Mouse (Mus musculus) embryo, embryonic 11.5 days (tissue): ENCODE measurements at regions not wholly inside any gene's neighbourhood (a gene's known extent, or its start where the extent isn't known, plus 50 kb on each side); places are given as distances from the start of the nearest gene placed in this dataset.

Experiments
- DNase-seq: peaks from one replicate; pipeline ENCODE4 v3.0.0-alpha.2; 2012; ENCODE audit warnings: low read depth, low spot score

DNA sequence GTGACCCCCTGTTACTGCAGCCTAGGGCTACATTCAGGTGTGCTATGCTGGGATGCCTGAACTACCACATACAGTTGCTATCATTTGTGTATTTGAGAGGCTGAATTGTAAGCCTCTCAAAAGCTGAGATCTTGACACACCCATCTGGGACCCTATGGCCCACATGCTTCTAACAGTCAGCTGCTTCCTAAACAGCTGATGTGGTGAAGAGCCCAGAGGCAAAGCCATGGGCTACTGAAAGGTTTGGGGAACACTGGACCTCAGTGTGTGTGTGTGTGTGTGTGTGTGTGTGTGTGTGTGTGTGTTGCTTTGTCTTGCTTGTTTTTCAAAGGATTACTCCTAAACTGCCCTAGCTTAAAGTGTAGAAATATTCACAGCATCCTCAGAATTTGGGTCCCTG is 75.0 kb downstream of the Lbh start:
- no peak for DNase-seq

- DNase-seq = no peak
Measured at GRCm38 (mm10) chr17:72993626-72994025, 75.5 kb downstream of the Lbh start.

- DNase-seq = no peak
Measured at GRCm38 (mm10) chr17:72996539-72996938, 78.4 kb downstream of the Lbh start.

GRCm38 (mm10) chr17:72997301-72997921 is 79.3 kb downstream of the Lbh start:
- DNase-seq = no peak

GRCm38 (mm10) chr17:73005100-73005499 is 87.0 kb downstream of the Lbh start:
- no peak for DNase-seq

DNA sequence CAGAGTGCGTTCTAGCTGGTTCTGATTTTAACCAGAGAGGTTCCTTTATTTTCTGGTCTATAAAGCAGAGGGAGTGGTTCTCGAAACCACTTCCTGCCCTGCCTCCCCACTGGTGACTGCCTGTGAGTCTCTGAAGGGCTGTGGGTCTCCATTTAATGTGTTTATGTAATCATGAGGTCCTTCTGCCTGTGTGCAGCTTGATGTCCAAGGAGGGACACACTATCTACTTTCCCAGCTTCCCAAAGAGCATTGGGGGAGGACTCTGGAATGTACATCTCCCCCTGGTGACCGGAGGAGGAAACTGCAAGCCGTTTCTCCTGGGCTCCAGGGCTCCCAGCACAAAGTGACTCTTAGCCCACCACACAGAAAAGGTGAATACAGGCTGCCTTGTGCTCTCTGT is 90.8 kb downstream of the Lbh start:
- peak; percentile 35 for DNase-seq

GRCm38 (mm10) chr17:73009962-73010361 is 91.9 kb downstream of the Lbh start:
- DNase-seq = no peak

- DNase-seq = no peak
Measured at GRCm38 (mm10) chr17:73012356-73012755, 94.3 kb downstream of the Lbh start.

- no peak for DNase-seq
Measured at GRCm38 (mm10) chr17:73012954-73013353, 94.8 kb upstream of the Lclat1 start.

DNA sequence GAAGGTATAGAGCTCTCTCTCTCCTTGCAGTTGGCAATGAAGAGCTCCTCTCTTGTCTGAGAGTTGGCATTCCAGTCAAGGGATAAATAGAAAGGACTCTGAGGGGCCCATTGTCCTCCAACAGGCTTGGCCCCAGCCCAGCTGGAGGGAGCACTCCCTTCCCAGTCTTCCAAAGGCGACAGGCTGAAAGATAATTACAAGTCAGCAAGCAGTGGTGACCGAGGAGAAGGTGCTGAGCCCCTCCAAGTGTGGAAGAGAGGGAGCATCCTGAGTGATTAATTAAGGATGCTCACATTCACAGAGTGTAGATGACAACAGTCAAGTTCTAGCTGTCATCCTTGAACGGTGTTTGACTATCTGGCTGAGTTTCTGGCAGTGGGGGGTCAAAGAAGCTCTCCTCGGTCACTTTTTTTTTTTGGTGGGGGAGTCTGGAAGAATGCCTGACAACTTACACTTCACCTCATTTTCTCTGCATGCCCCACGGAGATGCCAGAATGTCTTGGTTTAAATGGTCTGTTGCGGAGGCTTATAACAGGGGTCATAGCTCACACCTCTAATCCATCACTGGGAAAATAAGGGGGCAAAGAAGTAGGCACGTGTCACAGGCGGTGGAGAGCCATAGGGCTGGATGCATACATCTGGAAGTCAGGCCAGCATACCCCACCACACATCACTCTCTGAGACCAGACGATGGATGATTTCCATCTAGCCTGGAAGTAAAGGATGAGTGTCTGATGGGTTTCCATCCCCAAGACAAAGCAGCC is 93.5 kb upstream of the Lclat1 start:
- DNase-seq = no peak

GRCm38 (mm10) chr17:73017173-73017572 is 90.6 kb upstream of the Lclat1 start:
- DNase-seq = no peak

DNA sequence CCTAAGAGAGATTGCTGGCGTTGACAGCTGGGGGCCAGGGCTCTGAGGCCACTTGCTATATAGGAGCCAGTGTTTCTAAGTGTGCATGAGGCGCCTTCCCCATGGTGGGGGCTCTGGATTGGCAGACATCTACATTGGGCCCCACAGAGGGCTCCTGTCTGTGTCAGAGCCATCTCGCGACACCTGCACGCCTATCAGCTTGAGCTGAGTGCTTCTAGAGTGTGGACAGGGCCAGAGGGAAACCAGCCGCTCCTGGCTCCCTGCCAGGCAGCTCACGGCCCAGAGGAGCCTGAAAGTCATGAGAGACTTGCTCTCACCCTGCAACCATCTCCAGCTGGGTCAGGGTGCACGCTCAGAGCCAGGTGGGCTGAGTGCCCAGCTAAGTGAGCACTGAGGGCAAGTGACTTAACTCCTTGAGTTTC is 85.1 kb upstream of the Lclat1 start:
- DNase-seq = peak; percentile 24

- no peak for DNase-seq
Measured at GRCm38 (mm10) chr17:73023362-73024107, 84.2 kb upstream of the Lclat1 start.

DNA sequence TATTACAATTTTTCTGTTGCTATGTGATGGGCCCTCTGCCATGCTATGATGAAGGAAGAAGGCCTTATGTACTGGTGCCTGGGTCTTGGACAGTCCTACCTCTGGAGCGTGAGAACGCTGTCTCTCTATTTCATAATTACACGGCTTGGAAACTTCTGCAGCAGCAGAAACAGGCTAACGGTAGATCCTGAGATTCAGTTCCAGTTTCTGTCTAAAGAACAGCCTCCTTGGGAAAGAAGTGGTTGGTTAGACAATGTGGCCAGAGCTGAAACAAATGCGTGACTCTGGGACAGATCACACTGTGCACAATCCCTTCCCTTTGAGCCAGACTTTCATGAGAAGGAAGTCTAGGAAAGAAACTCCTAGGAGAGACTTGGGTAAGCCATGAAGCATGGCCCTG is 80.7 kb upstream of the Lclat1 start:
- DNase-seq = no peak

GRCm38 (mm10) chr17:73031796-73032195 is 76.0 kb upstream of the Lclat1 start:
- no peak for DNase-seq

- DNase-seq = no peak
Measured at GRCm38 (mm10) chr17:73032326-73032725, 75.5 kb upstream of the Lclat1 start.

DNA sequence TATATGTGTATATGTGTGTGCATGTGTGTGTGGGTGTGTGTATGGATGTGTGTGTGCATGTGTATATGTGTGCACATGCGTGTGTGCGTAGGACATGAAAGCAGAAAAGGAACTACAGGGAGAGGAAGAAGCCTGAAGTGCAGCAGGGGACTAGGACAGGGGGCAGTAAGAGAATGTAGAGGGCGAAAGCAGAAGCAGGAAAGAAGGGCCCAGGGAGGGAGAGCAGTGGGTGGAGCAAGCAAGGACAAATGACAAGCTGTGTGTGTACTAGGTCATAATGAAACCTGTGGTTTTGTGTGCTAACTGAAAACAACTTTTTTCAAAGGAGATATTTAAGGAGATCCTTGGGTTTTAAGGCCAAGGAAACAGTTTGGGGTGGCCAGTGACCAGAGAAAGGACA is 73.4 kb upstream of the Lclat1 start:
- no peak for DNase-seq

- no peak for DNase-seq
Measured at GRCm38 (mm10) chr17:73034981-73035481, 72.8 kb upstream of the Lclat1 start.

GRCm38 (mm10) chr17:73036845-73037244 is 70.9 kb upstream of the Lclat1 start:
- no peak for DNase-seq

DNA sequence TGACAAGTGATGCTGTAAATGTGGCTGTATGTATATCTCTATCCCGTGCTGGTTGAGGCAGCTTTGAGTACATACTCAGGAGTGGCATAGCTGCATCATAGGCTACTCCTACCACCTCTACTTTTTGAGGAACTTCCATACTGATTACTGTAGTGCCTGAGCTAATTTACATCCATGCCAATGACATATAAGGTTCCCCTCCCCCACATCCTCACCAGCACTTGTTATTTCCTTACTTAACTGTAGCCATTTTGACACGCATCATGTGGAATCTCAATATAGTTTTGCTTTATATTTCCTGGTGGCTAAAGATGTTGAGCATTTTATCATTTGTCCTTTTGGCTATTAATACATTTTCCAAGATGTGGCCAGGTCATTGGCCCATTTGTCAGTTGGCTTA is 69.2 kb upstream of the Lclat1 start:
- no peak for DNase-seq

- no peak for DNase-seq
Measured at GRCm38 (mm10) chr17:73044918-73045580, 62.7 kb upstream of the Lclat1 start.

DNA sequence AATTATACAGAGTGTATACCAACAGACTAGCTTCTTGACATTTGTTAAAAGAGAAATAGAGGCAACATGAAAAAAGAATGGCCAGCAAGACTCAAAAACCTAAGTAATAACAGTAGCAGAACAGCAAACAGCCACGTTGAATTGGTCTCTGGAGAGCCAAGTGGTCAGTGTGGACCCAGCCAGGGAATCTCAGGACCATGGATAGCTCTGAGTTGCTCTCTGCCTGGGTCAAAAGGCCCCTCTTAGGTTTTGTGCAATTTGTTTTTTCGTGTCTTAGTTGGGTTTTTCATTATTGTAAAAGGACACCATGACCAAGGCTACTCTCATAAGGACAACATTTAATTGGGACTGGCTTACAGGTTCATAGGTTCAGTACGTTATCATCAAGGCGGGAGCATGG is 60.8 kb upstream of the Lclat1 start:
- DNase-seq = peak; percentile 36
